Mouse (Mus musculus): Measurements from ENCODE around the gene Tbc1d13. TPM values are rescaled to one million over a fixed set of nuclear protein-coding genes. Genes with fewer than 3 reads are reported as not detected.

The Tbc1d13 gene
- polyA plus RNA-seq, 2 experiments = 10.7 to 49.9 TPM

DNA sequence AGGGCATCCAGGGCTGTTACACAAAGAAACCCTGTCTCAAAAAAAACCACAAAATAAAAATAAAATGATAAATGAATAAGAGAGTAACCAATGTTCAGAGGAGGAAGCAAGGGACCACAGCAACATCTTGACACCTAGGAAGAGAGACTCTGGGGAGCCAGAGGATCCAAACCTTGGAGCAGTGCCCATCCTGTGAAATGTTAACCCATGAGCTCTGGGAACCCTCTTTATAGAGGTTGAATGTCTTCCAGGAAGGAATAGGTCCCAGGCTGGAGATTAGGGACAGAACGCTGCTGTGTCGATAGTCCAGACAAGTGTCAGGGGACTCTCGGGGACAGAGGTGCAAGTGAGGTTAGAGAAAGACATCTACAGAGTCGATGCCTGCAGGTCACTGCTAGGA lies 13.3 kb upstream of the Tbc1d13 start:
- ATAC-seq (ENCODE audit: low FRiP score, low read depth) (no peak), DNase-seq (ENCODE audit: low spot score) (no peak)
- Histone ChIP-seq H3K27ac (replicated peaks; ENCODE audit: low read depth, low read length) (no peak overlapping the region), H3K9me3 (ENCODE audit: control insufficient read depth, low read length) (no peaks in the 10 kb centered on the region), H3K4me2 (replicated peaks; ENCODE audit: low read depth, low read length, severe bottlenecking) (no peak overlapping the region), H3K9ac (ENCODE audit: low read depth, low read length, severe bottlenecking) (no peak overlapping the region), H3K36me3 (ENCODE audit: control insufficient read depth, insufficient read depth, low read length) (peaks cover 17% of the 10 kb centered on the region), H3K27me3 (ENCODE audit: control insufficient read depth, insufficient read depth, low read length) (no peaks in the 10 kb centered on the region), H3K4me1 (ENCODE audit: control insufficient read depth, insufficient read depth, low read length) (peaks cover 13% of the 10 kb centered on the region; the same call in 1 of the 2 replicates), H3K4me3 (replicated peaks; ENCODE audit: low read length) (no peak overlapping the region)
- WGBS = 87% methylated on average over 4 of the region's 4 CpGs
- no peak for TF ChIP-seq POLR2A (IDR thresholded peaks at IDR 0.05; ENCODE audit: borderline replicate concordance, extremely low read depth, insufficient read depth, insufficient read length)

DNA sequence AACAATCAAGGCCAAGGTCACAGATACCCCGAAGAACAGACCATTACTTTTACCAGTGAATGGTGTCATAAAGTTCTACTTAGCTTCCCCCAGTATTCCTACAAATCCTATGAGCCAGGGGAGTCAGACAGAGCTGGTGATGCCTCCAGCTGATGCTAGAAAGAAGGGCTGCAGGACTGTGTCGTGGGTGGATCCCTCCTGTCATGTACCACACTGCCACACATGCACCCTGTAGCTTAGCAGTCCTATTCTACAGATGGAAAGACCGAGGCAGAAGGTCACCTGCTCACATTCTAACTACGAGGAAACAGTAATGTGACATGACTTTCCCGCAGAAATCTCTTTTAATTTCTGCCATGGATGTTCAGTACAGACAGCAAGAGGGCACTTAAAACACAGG lies 10.8 kb upstream of the Tbc1d13 start:
- Histone ChIP-seq H3K27ac (replicated peaks; ENCODE audit: low read depth, low read length) (no peak overlapping the region), H3K9ac (ENCODE audit: low read depth, low read length, severe bottlenecking) (no peak overlapping the region), H3K36me3 (ENCODE audit: control insufficient read depth, insufficient read depth, low read length) (peaks cover 14% of the 10 kb centered on the region), H3K27me3 (ENCODE audit: control insufficient read depth, insufficient read depth, low read length) (no peaks in the 10 kb centered on the region), H3K9me3 (ENCODE audit: control insufficient read depth, low read length) (no peaks in the 10 kb centered on the region), H3K4me2 (replicated peaks; ENCODE audit: low read depth, low read length, severe bottlenecking) (no peak overlapping the region), H3K4me1 (ENCODE audit: control insufficient read depth, insufficient read depth, low read length) (peaks cover 13% of the 10 kb centered on the region; the same call in 1 of the 2 replicates), H3K4me3 (replicated peaks; ENCODE audit: low read length) (no peak overlapping the region)
- ATAC-seq (ENCODE audit: low FRiP score, low read depth) (no peak), DNase-seq (ENCODE audit: low spot score) (no peak)
- 87% methylated on average over 5 of the region's 5 CpGs for WGBS
- no peak for TF ChIP-seq POLR2A (IDR thresholded peaks at IDR 0.05; ENCODE audit: borderline replicate concordance, extremely low read depth, insufficient read depth, insufficient read length)

DNA sequence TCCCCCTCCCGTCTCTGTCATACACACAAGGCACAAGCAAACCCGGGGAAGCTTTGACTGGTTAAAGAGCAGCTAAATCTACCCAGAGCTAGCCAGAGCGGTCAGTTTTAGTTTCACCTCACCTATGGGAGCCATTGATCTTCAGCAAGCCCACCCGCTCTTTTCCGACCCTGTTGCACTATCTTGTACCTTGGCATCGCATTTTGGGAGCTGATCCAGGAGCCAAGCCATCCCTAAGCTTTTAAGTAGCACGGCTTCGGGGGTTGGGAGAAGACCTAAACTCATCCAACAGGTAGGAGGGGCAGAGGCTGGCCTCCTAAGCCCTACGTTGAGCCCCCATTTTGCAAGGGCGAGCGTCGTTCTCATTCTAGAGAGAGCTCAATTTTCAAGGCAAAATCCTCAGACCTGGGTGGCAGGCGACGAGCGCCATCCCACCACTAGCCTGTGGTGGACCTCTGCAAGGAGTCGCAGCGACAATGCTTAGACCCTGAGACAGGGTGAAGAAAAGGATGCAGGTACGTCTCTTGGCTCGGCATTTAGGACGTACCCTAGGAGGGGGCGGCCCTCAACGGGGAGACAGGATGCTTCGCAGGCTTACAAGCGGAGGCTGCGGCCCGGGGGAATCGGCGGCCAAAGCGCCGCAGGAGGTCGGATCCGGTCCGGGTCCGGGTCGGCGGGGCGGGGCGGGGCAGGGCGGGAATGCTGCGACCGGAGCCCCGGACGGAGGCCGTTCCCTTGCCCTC lies 9.6 kb upstream of the Tbc1d13 start:
- no peaks in the 10 kb centered on the region for H3K27me3 ChIP-seq (ENCODE audit: control insufficient read depth, insufficient read depth, low read length)
- H3K4me2 ChIP-seq (replicated peaks; ENCODE audit: low read depth, low read length, severe bottlenecking) = peak overlapping the region; percentile 91
- DNase-seq (ENCODE audit: low spot score) = peak; percentile 26
- peak overlapping the region; percentile 91 for H3K27ac ChIP-seq (replicated peaks; ENCODE audit: low read depth, low read length)
- peak; percentile 66 for ATAC-seq (ENCODE audit: low FRiP score, low read depth)
- peak overlapping the region; percentile 83 for H3K4me3 ChIP-seq (replicated peaks; ENCODE audit: low read length)
- TF ChIP-seq POLR2A (IDR thresholded peaks at IDR 0.05; ENCODE audit: borderline replicate concordance, extremely low read depth, insufficient read depth, insufficient read length) = no peak
- peaks cover 13% of the 10 kb centered on the region; the same call in 1 of the 2 replicates for H3K4me1 ChIP-seq (ENCODE audit: control insufficient read depth, insufficient read depth, low read length)
- peaks cover 14% of the 10 kb centered on the region for H3K36me3 ChIP-seq (ENCODE audit: control insufficient read depth, insufficient read depth, low read length)
- 3% methylated on average over 39 of the region's 44 CpGs for WGBS
- H3K9ac ChIP-seq (ENCODE audit: low read depth, low read length, severe bottlenecking) = peak overlapping the region; percentile 89
- no peaks in the 10 kb centered on the region for H3K9me3 ChIP-seq (ENCODE audit: control insufficient read depth, low read length)

DNA sequence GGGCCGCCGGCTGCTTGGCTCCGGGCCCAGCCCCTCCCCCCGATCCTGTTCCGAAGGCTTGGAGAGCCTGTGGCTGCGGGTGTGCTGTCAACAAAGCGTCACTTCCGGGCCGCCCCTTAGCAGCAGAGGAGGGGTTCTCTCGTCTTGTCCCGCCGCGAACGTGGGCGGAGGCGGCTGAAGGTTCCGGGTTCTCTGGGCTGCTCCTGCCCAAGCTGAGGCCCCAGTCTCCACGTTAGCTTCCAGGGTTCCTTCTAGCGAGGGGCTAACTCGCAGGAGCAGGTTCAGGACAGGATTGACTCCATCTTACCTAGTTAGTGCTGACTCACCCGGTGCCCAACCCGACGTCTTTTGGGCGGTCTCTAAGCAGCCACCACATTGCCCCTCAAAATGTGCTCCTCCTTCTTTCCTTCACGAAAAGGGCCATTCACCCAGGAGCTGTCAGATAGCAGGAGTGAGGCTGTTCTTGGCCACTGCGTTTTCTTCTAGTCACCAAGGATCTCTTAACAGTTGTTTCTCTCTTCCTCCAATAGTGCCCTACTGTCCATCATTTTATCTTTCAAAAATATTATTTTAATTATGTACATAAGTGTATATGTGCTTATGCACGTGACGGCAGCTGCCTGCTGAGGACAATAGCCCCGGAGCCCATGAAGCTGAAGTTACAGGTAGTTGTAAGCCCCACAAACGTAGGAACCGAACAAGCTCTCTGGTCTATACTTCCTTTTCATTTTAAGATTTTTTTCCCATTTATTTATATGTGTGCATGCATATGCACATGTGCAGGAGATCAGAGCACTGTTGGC lies 8.9 kb upstream of the Tbc1d13 start, which contains the start of gene Zer1:
TSS of gene Zer1 (minus strand) at position 114 of the 803 bp plus-strand sequence.
- no peaks in the 10 kb centered on the region for H3K27me3 ChIP-seq (ENCODE audit: control insufficient read depth, insufficient read depth, low read length)
- H3K9me3 ChIP-seq (ENCODE audit: control insufficient read depth, low read length) = no peaks in the 10 kb centered on the region
- TF ChIP-seq POLR2A (IDR thresholded peaks at IDR 0.05; ENCODE audit: borderline replicate concordance, extremely low read depth, insufficient read depth, insufficient read length) = no peak; the same call in 1 of the 2 replicates
- ATAC-seq (ENCODE audit: low FRiP score, low read depth) = peak; percentile 97
- peaks cover 14% of the 10 kb centered on the region for H3K36me3 ChIP-seq (ENCODE audit: control insufficient read depth, insufficient read depth, low read length)
- 10% methylated on average over 28 of the region's 31 CpGs for WGBS
- H3K4me1 ChIP-seq (ENCODE audit: control insufficient read depth, insufficient read depth, low read length) = peaks cover 13% of the 10 kb centered on the region; the same call in 1 of the 2 replicates
- peak within 1 kb of the TSS; percentile 91 for H3K4me2 ChIP-seq (replicated peaks; ENCODE audit: low read depth, low read length, severe bottlenecking)
- DNase-seq (ENCODE audit: low spot score) = peak; percentile 94
- H3K4me3 ChIP-seq (replicated peaks; ENCODE audit: low read length) = peak within 1 kb of the TSS; percentile 83
- H3K9ac ChIP-seq (ENCODE audit: low read depth, low read length, severe bottlenecking) = peak within 1 kb of the TSS; percentile 89
- peak within 1 kb of the TSS; percentile 91 for H3K27ac ChIP-seq (replicated peaks; ENCODE audit: low read depth, low read length)

DNA sequence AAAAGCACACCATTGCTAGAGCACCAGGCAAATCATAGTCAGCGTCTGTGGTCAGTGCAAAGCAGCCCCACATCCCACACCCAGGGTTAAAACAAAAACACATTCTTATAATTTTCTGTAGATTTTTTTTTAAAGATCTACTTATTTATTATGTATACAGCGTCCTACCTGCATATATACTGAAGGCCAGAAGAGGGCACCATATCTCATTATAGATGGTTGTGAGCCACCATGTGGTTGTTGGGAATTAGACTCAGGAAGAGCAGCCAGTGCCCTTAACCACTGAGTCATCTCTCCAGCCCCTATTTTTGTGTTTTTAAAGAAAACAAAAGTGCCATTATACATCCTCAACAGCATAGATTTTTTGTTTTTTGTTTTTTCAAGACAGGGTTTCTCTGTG lies 4.8 kb upstream of the Tbc1d13 start:
- Histone ChIP-seq H3K9ac (ENCODE audit: low read depth, low read length, severe bottlenecking) (no peak overlapping the region), H3K9me3 (ENCODE audit: control insufficient read depth, low read length) (no peaks in the 10 kb centered on the region), H3K27me3 (ENCODE audit: control insufficient read depth, insufficient read depth, low read length) (no peaks in the 10 kb centered on the region), H3K4me2 (replicated peaks; ENCODE audit: low read depth, low read length, severe bottlenecking) (no peak overlapping the region), H3K36me3 (ENCODE audit: control insufficient read depth, insufficient read depth, low read length) (no peaks in the 10 kb centered on the region), H3K4me3 (replicated peaks; ENCODE audit: low read length) (no peak overlapping the region), H3K4me1 (ENCODE audit: control insufficient read depth, insufficient read depth, low read length) (peaks cover 15% of the 10 kb centered on the region), H3K27ac (replicated peaks; ENCODE audit: low read depth, low read length) (no peak overlapping the region)
- DNase-seq (ENCODE audit: low spot score) (peak; percentile 64), ATAC-seq (ENCODE audit: low FRiP score, low read depth) (no peak)
- 35% methylated on average over 2 of the region's 2 CpGs for WGBS
- no peak for TF ChIP-seq POLR2A (IDR thresholded peaks at IDR 0.05; ENCODE audit: borderline replicate concordance, extremely low read depth, insufficient read depth, insufficient read length)

Data from limb, embryonic 14.5 days (tissue).